Mouse (Mus musculus) MEL (cell line): ENCODE measurements around the gene Tmem86a.

Experiments
- CTCF ChIP-seq, 3 experiments: IDR thresholded peaks in 2 of 3; conservative IDR thresholded peaks in 1 of 3; 2 replicates each; pipeline ENCODE4 v1.5.1; 2011 to 2012; ENCODE audit warnings: low read length in 3 of 3, low read depth in 2 of 3, mild to moderate bottlenecking in 2 of 3, improper control_type of control experiment in 1 of 3, inconsistent platforms in 1 of 3, mixed read lengths in 1 of 3, moderate library complexity in 1 of 3; ENCODE audit not compliant: control insufficient read depth in 1 of 3, insufficient read depth in 1 of 3, poor library complexity in 1 of 3, severe bottlenecking in 1 of 3
- NELFE ChIP-seq: IDR thresholded peaks from 2 replicates; pipeline ENCODE4 v1.6.1; 2011; ENCODE audit warnings: low read depth, low read length, improper control_type of control experiment
- RAD21 ChIP-seq: IDR thresholded peaks from 2 replicates; pipeline ENCODE4 v1.6.1; 2011; ENCODE audit warnings: mild to moderate bottlenecking, low read depth, low read length, improper control_type of control experiment
- RCOR1 ChIP-seq: IDR thresholded peaks from 2 replicates; pipeline ENCODE4 v1.6.1; 2012; ENCODE audit warnings: low read depth, mild to moderate bottlenecking, inconsistent platforms, low read length, improper control_type of control experiment

DNA sequence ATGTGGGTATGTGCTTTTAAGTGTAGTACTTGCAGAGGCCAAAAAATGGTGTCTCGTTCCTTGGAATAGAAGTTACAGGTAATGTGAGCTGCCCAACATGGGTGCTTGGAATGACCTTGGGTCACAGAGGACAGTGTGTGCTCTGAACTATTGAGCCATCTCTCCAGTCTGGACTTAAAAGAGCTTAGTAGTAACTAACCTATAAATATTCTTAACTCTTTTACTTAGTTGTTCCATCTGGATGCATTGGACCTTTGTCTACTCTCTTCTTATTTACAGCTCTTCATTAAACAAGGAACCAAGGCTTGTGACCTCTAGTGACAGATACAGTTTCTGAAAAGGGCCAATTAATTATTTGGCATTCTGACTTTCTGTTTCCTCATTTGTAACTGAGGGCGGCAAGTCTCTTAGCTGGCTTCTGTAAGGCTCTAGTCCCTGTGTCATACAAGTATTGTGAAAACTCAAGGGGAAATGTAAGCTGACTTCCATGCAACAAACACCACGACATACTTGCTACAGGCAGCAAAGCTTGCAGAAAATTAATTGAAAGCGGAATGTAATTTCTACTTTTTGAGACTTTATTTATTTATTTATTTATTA, 15.5 kb upstream of the Tmem86a start:
- TF ChIP-seq RAD21, result no peak
- TF ChIP-seq CTCF (IDR thresholded peaks at IDR 0.05 in 2 of 3, conservative IDR thresholded peaks at IDR 0.05 in 1 of 3; ENCODE audit: control insufficient read depth in 1 of 3, insufficient read depth in 1 of 3, low read depth in 2 of 3, low read length in 3 of 3, poor library complexity in 1 of 3, severe bottlenecking in 1 of 3), result no peak
- no peak for TF ChIP-seq NELFE
- no peak for TF ChIP-seq RCOR1
